Mouse (Mus musculus) bone marrow, adult 2 months (tissue): Measurements from ENCODE around the gene Unkl.

Experiments
- CTCF ChIP-seq: fragments of 200-500 bp; IDR thresholded peaks from 2 replicates; pipeline ENCODE4 v1.5.1; 2011; ENCODE audit warnings: low read length, control low read depth; ENCODE audit not compliant: control insufficient read depth, insufficient read depth
- POLR2A ChIP-seq: fragments of 200-500 bp; IDR thresholded peaks from 2 replicates; pipeline ENCODE4 v1.6.1; 2011; ENCODE audit warnings: low read depth, mild to moderate bottlenecking, control low read depth, low read length, borderline replicate concordance; ENCODE audit not compliant: control insufficient read depth

DNA sequence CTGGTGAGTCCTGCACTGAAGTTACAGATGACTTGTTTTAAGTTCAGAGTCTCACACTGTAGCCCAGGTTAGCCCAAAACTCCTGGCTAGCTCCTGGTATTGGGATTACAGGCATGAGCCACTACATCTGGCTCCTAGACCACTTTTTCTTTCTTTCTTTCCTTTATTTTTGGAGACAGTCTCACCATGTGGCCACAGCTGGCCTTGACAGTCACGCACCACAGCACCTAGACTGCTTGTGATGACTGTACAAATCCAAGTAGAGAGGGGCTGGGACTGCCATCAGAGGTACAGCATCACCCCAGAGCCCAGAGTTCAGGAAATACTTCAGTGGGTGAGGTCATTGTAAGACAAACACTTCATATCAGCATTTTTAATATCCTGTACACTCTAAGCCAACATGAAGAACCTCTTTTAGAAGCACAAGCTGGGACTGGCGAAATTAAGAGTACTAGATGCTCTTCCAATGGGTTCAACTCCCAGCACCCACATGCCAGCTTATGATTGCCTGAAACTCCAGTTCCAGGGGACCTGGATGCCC lies 82.7 kb downstream of the Unkl start:
- TF ChIP-seq CTCF (no peak), POLR2A (no peak)
